Mouse (Mus musculus): ENCODE results near the gene Vezt. TPM values are rescaled to one million over a fixed set of nuclear protein-coding genes. Genes with fewer than 3 reads are reported as not detected.

Gene Vezt
- 32.9 and 39.0 TPM in 2 replicates for polyA plus RNA-seq (2014; fragmentation: Nextera tagmentation; extraction: Ambion mirVana)

DNA sequence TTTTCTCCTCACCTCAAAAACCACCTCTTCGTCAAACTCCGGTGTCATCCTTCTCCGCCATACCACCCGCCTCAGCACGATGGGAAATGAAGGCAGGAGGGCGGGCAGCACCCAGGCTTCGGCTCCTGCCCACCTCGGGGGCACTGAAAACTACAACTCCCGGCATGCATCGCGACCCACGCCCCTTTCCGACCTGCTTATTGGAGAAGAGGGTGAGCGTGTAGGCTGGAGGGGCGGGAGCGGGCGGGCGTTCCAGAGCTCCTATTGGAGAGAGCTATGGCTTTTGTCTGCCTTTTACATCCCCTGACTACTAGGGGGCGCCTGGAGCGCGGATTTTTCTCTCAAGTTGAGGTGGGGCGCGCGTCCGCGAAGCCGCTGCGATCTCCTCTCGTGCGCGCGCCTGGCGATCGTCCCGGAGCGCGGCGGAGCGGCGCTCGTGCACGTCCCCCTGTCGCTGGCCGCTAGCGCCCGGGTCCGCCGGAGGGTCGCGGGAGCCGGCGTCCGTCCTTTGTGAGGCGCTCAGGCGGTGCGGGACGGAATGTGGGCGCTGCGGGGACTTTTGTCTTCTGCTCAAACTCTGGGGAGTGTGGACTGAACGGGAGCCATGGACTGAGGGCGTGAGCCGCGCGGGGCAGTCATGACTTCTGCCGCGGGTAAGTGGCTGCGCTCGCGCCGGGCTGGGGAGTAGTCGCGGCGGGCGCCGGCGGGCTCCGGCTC lies at the start of gene Vezt, which contains the start of gene Fgd6:
Gene Vezt, minus strand, starts transcription at position 160 of the 717 bp plus-strand sequence.
Gene Fgd6, plus strand, starts transcription at position 344 of the 717 bp plus-strand sequence.
- H3K9me3 ChIP-seq (replicated peaks; ENCODE audit: control insufficient read depth, low read length) = no peaks in the 10 kb centered on the region
- peak within 1 kb of the TSS; percentile 71 for H3K4me3 ChIP-seq (ENCODE audit: low read depth, low read length)
- under 1% methylated on average over 74 of the region's 77 CpGs for WGBS
- no peaks in the 10 kb centered on the region; the same call in none of the 2 replicates for H3K4me1 ChIP-seq (ENCODE audit: control insufficient read depth, insufficient read depth, low read length)
- H3K27me3 ChIP-seq (ENCODE audit: control insufficient read depth, insufficient read depth, low read length) = no peaks in the 10 kb centered on the region
- peak within 1 kb of the TSS; percentile 68 for H3K4me2 ChIP-seq (ENCODE audit: low read depth, low read length)
- no peaks in the 10 kb centered on the region for H3K36me3 ChIP-seq (replicated peaks; ENCODE audit: control insufficient read depth, insufficient read depth, low read depth, low read length)
- ATAC-seq (replicated peaks; ENCODE audit: insufficient number of reproducible peaks, low FRiP score, low TSS enrichment, low read depth) (peak; percentile 98), DNase-seq (ENCODE audit: low spot score) (peak; percentile 100)
- no peak within 1 kb of the TSS; the same call in 1 of the 2 replicates for H3K27ac ChIP-seq (replicated peaks; ENCODE audit: low read depth, low read length)
- H3K9ac ChIP-seq (replicated peaks; ENCODE audit: low read length) = peak within 1 kb of the TSS; percentile 70

DNA sequence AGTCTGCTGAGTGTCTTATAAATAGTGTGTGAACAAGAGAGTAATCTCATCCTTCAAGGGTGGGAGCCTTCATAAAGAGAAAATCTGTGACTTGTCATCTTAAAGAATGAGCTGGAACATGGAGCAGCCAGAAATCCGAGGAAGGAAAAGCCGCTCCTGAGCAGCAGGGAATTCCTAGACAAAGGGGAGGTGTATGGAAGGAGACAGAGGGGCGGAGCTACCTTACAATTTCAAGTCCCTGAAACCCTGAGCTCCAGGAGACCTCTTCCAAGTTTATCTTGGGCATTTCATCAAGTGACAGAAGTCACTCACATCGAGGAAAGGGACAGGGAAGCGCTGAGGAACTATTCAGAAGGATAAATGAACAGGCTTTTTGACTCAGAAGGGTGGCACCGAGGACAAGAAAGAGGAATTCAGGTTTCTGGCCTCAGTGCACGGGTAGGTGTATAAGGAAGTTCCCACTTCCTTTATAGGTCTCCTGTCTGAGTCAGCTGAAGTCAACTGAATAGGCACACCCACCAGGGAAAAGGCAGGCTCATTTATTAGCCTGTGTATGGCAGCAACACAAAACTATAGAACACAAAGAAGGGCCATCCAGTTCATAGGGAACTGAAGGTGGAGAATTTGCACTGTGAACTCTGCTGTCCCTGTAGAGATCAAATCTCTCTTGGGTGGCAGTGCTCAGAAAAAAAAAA lies 46.6 kb upstream of the Vezt start:
- Histone ChIP-seq H3K36me3 (replicated peaks; ENCODE audit: control insufficient read depth, insufficient read depth, low read depth, low read length) (no peaks in the 10 kb centered on the region), H3K9me3 (replicated peaks; ENCODE audit: control insufficient read depth, low read length) (no peaks in the 10 kb centered on the region), H3K4me2 (ENCODE audit: low read depth, low read length) (no peak overlapping the region), H3K4me1 (ENCODE audit: control insufficient read depth, insufficient read depth, low read length) (no peaks in the 10 kb centered on the region), H3K4me3 (ENCODE audit: low read depth, low read length) (no peak overlapping the region), H3K27me3 (ENCODE audit: control insufficient read depth, insufficient read depth, low read length) (no peaks in the 10 kb centered on the region), H3K9ac (replicated peaks; ENCODE audit: low read length) (no peak overlapping the region), H3K27ac (replicated peaks; ENCODE audit: low read depth, low read length) (no peak overlapping the region)
- ATAC-seq (replicated peaks; ENCODE audit: insufficient number of reproducible peaks, low FRiP score, low TSS enrichment, low read depth) = no peak
- DNase-seq (ENCODE audit: low spot score) = no peak
- 47% methylated on average over 7 of the region's 7 CpGs for WGBS

DNA sequence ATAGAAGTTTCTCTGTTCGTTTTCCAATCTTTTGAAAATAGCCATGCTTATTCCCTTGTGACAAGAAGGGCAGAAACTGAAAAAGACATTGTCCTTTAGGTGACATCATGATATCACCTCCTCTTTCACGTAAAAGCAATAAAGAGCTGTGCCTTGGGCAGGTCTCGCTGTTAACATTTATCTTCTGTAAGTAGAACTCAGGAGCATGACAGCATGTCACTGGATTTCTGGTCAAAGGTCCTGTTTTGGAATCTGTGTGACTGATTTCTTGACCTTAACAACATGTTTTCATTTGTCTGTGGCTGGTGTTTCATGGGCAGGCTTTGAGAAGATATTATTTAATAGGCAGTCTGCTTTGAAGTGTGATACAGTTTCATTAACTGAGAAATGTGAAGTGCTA lies 45.1 kb upstream of the Vezt start:
- Histone ChIP-seq H3K36me3 (replicated peaks; ENCODE audit: control insufficient read depth, insufficient read depth, low read depth, low read length) (no peaks in the 10 kb centered on the region), H3K4me2 (ENCODE audit: low read depth, low read length) (no peak overlapping the region), H3K9me3 (replicated peaks; ENCODE audit: control insufficient read depth, low read length) (no peaks in the 10 kb centered on the region), H3K27me3 (ENCODE audit: control insufficient read depth, insufficient read depth, low read length) (no peaks in the 10 kb centered on the region), H3K27ac (replicated peaks; ENCODE audit: low read depth, low read length) (no peak overlapping the region), H3K4me1 (ENCODE audit: control insufficient read depth, insufficient read depth, low read length) (no peaks in the 10 kb centered on the region), H3K4me3 (ENCODE audit: low read depth, low read length) (no peak overlapping the region), H3K9ac (replicated peaks; ENCODE audit: low read length) (no peak overlapping the region)
- ATAC-seq (replicated peaks; ENCODE audit: insufficient number of reproducible peaks, low FRiP score, low TSS enrichment, low read depth) (no peak), DNase-seq (ENCODE audit: low spot score) (no peak)
- 54% methylated on average over 3 of the region's 3 CpGs for WGBS

DNA sequence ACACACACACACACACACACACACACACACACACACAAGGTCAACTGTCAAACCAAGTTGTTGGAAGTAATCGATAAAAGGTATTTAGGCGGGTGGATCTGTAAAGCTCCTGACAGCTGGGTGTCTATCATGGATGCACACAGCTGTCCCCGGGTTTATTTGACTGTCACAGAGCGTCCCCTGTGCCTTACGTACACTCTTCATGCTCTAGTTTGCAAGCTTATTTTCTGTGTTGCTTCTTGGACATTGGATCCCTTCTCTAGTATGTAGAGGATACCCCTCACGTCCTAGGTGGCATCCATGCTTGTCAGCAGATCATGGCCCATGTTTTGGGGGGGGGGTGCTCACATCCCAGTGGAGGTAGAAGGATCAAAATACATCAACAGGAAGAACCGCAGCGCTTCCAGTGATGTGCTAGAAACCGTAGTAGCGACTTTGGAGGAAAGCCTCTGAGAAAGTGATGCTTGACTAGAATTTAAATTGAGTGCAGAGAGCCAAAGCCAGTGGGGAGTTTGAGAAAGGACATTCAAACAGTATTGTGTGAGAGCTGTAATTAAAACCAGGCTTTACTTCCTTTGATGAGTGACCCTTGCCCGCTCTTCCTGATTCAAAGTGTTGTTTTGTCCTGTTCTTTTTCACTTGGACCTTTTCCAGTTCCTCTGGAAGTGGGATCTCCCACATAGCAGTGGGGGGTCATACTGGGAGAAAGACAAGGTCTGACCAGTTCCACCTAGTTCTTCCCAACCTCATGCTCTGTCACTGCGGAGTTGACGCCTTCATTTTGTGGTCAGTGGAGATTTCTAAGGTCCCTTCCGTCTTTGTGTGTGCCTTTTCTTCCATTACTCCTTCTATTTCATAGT lies 41.6 kb upstream of the Vezt start:
- no peaks in the 10 kb centered on the region for H3K9me3 ChIP-seq (replicated peaks; ENCODE audit: control insufficient read depth, low read length)
- H3K4me1 ChIP-seq (ENCODE audit: control insufficient read depth, insufficient read depth, low read length) = peaks cover 2% of the 10 kb centered on the region; the same call in 1 of the 2 replicates
- WGBS = 63% methylated on average over 14 of the region's 14 CpGs

DNA sequence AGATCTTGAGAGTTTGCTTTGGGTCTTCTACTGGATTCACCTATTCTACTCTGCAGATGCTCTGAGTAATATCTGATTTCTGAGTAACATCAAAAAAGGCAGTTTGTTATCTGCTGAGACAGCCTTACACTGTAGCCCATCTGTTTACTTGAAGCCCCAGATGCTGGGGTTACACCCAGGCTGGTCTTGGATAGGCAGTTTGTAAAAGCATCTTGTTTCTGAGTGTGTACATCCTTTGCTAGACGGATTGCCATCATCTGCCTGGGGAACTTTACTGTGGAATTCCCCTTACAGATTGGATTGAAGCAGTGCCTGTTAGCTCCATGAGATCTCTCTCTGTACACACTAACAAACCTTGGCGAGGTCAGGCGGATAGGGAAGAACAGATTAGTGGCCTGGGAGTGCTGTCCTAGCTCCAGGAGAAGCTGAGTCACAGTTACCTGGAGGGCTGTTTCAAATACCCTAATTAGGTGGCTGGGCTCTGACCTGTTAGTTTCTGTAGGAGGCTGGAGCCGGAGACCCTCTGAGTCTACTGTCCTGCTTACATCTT lies 37.4 kb upstream of the Vezt start:
- DNase-seq (ENCODE audit: low spot score) (no peak), ATAC-seq (replicated peaks; ENCODE audit: insufficient number of reproducible peaks, low FRiP score, low TSS enrichment, low read depth) (no peak)
- WGBS = 64% methylated on average over 4 of the region's 4 CpGs
- H3K4me3 ChIP-seq (ENCODE audit: low read depth, low read length) = no peak overlapping the region
- no peaks in the 10 kb centered on the region; the same call in 1 of the 2 replicates for H3K36me3 ChIP-seq (replicated peaks; ENCODE audit: control insufficient read depth, insufficient read depth, low read depth, low read length)
- H3K4me2 ChIP-seq (ENCODE audit: low read depth, low read length) = no peak overlapping the region
- H3K4me1 ChIP-seq (ENCODE audit: control insufficient read depth, insufficient read depth, low read length) = peaks cover 2% of the 10 kb centered on the region; the same call in 1 of the 2 replicates
- no peak overlapping the region for H3K27ac ChIP-seq (replicated peaks; ENCODE audit: low read depth, low read length)
- no peaks in the 10 kb centered on the region for H3K27me3 ChIP-seq (ENCODE audit: control insufficient read depth, insufficient read depth, low read length)
- no peaks in the 10 kb centered on the region for H3K9me3 ChIP-seq (replicated peaks; ENCODE audit: control insufficient read depth, low read length)
- H3K9ac ChIP-seq (replicated peaks; ENCODE audit: low read length) = no peak overlapping the region

More for the DNA sequence above, 41.6 kb upstream of the Vezt start:
- Histone ChIP-seq H3K27ac (replicated peaks; ENCODE audit: low read depth, low read length) (no peak overlapping the region), H3K4me3 (ENCODE audit: low read depth, low read length) (no peak overlapping the region), H3K9ac (replicated peaks; ENCODE audit: low read length) (no peak overlapping the region), H3K36me3 (replicated peaks; ENCODE audit: control insufficient read depth, insufficient read depth, low read depth, low read length) (no peaks in the 10 kb centered on the region; the same call in 1 of the 2 replicates), H3K4me2 (ENCODE audit: low read depth, low read length) (no peak overlapping the region), H3K27me3 (ENCODE audit: control insufficient read depth, insufficient read depth, low read length) (no peaks in the 10 kb centered on the region)
- no peak for ATAC-seq (replicated peaks; ENCODE audit: insufficient number of reproducible peaks, low FRiP score, low TSS enrichment, low read depth)
- DNase-seq (ENCODE audit: low spot score) = peak; percentile 41

DNA sequence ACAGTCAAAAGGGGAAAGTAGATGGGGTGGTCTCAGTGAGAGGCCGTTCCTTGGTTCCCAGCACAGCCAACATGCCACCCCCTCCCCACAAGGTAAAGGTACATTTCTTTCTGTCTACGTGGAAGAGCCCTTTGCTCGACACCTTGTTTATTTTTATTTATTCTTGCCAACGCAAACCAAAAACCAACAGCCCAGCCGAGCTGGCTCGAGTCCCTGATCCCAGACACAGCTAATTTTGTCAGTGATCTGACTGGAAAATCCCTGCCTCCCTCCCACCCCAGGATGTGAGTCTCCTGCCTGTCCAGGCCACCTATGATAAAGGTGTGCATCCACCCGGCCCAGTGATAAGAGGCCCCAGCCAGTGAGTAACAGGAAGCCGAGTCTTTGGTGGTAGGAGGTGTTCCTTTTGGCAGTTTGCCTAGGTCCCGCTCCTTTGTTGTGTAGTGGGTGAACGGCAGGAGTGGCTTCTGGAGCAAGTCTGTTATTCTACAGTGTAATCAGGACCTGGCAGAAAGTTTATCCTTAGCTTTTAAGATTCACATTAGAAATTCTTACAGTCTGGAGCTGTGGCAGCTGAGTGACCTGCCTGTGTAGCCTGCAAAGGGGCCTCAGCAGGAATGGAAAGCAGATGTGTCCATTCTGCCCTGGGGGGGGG lies 36.8 kb upstream of the Vezt start:
- peak; percentile 62 for DNase-seq (ENCODE audit: low spot score)
- Histone ChIP-seq H3K4me2 (ENCODE audit: low read depth, low read length) (no peak overlapping the region), H3K4me3 (ENCODE audit: low read depth, low read length) (no peak overlapping the region), H3K9ac (replicated peaks; ENCODE audit: low read length) (no peak overlapping the region), H3K36me3 (replicated peaks; ENCODE audit: control insufficient read depth, insufficient read depth, low read depth, low read length) (no peaks in the 10 kb centered on the region; the same call in 1 of the 2 replicates), H3K9me3 (replicated peaks; ENCODE audit: control insufficient read depth, low read length) (no peaks in the 10 kb centered on the region), H3K27ac (replicated peaks; ENCODE audit: low read depth, low read length) (peak overlapping the region; percentile 16; the same call in 1 of the 2 replicates), H3K27me3 (ENCODE audit: control insufficient read depth, insufficient read depth, low read length) (no peaks in the 10 kb centered on the region), H3K4me1 (ENCODE audit: control insufficient read depth, insufficient read depth, low read length) (peaks cover 2% of the 10 kb centered on the region; the same call in 1 of the 2 replicates)
- WGBS = 47% methylated on average over 10 of the region's 10 CpGs
- ATAC-seq (replicated peaks; ENCODE audit: insufficient number of reproducible peaks, low FRiP score, low TSS enrichment, low read depth) = 0 out of 2 replicates have a peak, but pooled peaks have one; percentile 44

DNA sequence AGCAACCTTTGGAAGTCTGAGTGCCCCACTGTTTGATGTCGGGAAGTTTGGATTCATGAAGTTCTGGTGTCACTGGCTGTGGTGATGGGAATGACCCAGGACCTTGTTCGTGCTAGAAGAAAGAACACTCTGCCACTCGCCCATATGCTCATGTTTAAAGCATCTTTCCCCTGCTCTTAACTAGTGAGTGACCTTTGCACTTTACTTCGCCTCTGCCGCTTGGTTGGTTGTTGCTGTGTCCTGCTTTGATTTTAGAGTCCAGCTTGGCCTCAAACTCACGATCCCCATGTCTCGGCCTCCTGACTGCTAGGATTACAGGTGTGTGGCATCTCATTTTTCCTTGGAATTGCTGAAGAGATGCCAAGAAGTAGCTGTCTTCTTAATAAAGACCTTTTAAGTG lies 36.0 kb upstream of the Vezt start:
- Histone ChIP-seq H3K27me3 (ENCODE audit: control insufficient read depth, insufficient read depth, low read length) (no peaks in the 10 kb centered on the region), H3K27ac (replicated peaks; ENCODE audit: low read depth, low read length) (no peak overlapping the region), H3K9ac (replicated peaks; ENCODE audit: low read length) (no peak overlapping the region), H3K4me2 (ENCODE audit: low read depth, low read length) (no peak overlapping the region), H3K4me3 (ENCODE audit: low read depth, low read length) (no peak overlapping the region), H3K4me1 (ENCODE audit: control insufficient read depth, insufficient read depth, low read length) (peaks cover 2% of the 10 kb centered on the region; the same call in 1 of the 2 replicates), H3K36me3 (replicated peaks; ENCODE audit: control insufficient read depth, insufficient read depth, low read depth, low read length) (no peaks in the 10 kb centered on the region; the same call in 1 of the 2 replicates), H3K9me3 (replicated peaks; ENCODE audit: control insufficient read depth, low read length) (no peaks in the 10 kb centered on the region)
- no peak for ATAC-seq (replicated peaks; ENCODE audit: insufficient number of reproducible peaks, low FRiP score, low TSS enrichment, low read depth)
- WGBS = 50% methylated on average over 7 of the region's 7 CpGs
- no peak for DNase-seq (ENCODE audit: low spot score)

Data from embryonic facial prominence, embryonic 11.5 days (tissue).